ENCODE assay signal across 30 mouse cellular contexts in the genomic region with DNA sequence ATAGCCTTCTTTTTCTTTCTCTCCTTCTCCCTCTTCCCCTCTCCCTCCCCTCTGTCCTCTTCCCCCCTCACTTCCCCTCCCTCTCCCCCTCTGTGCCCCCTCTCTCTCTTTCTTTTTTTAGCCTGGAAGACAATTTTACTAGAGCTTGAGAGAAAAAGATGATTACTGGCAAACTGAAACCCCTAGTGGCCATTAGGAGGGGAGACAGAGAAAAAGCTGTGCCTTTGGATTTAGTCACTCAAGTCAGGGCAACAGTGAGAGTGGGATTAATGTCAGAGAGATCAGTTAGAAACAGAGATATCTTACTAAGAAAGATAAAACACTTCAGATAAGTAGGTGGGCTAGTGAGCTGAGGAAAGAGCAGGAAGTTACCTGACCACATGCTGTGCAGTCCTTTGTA. TPM values are rescaled to one million over a fixed set of nuclear protein-coding genes. Genes with fewer than 3 reads are reported as not detected.
DNase-seq lines count a peak whose midpoint lies in the region; ATAC-seq and TF ChIP-seq lines count a peak whose summit lies in the region.
"Had no signal": no experiment of that assay in that cellular context is flagged by ENCODE, and none has a peak within 500 bp of the region (broad histone marks: within the 10 kb centered on the region; RNA-seq: fewer than 3 reads in every experiment).

No protein-coding gene starts in this region.

- peak; percentile 18 for DNase-seq in embryonic facial prominence, embryonic 11.5 days (ENCODE audit: low spot score)
- DNase-seq in embryonic facial prominence, embryonic 10.5 days (ENCODE audit: low spot score) = no peak
- DNase-seq in left cerebral cortex, adult 2 months (ENCODE audit: extremely low spot score in 1 of 2, low spot score in 2 of 2) = no peak
- no peak for DNase-seq in left cerebral cortex, postnatal 14 days (ENCODE audit: low spot score in 2 of 2)
- DNase-seq in retina, postnatal 1 day = peak; percentile 19
- DNase-seq in retina, embryonic 14.5 days (ENCODE audit: low spot score) = no peak
- no peak for DNase-seq in spleen, adult 18-20 months
- DNase-seq: adrenal gland, postnatal 14 days; cerebellum, adult 11-12 months; cerebellum, postnatal 10 days; gastrocnemius, adult 2 months; heart, adult 2 months; heart, postnatal 4 days; kidney, adult 11 months; kidney, postnatal 4 days; lung, postnatal 36 days; right cerebral cortex, postnatal 25 days; thymus, adult 18-20 months; thymus, postnatal 25 days had no signal

- no peak overlapping the region for H3K27ac ChIP-seq in embryonic facial prominence, embryonic 11.5 days (replicated peaks; ENCODE audit: low read depth, low read length)
- no peak overlapping the region for H3K27ac ChIP-seq in embryonic facial prominence, embryonic 10.5 days (replicated peaks)
- no peak overlapping the region for H3K27ac ChIP-seq in left cerebral cortex, adult 2 months
- H3K27ac ChIP-seq: embryonic facial prominence, embryonic 12.5 days; forebrain, embryonic 15.5 days; gastrocnemius, adult 2 months; heart, adult 2 months; hindbrain, embryonic 14.5 days; limb, embryonic 12.5 days; liver, embryonic 15.5 days; neural tube, embryonic 13.5 days had no signal

- peak; percentile 18 for TF ChIP-seq CTCF in left cerebral cortex, adult 2 months (IDR thresholded peaks at IDR 0.05)

- H3K9me3 ChIP-seq in embryonic facial prominence, embryonic 11.5 days (replicated peaks; ENCODE audit: control insufficient read depth, low read length) = no peaks in the 10 kb centered on the region
- no peaks in the 10 kb centered on the region for H3K9me3 ChIP-seq in embryonic facial prominence, embryonic 10.5 days
- H3K9me3 ChIP-seq: embryonic facial prominence, embryonic 12.5 days; forebrain, embryonic 15.5 days; heart, embryonic 12.5 days; limb, embryonic 12.5 days; liver, embryonic 15.5 days; neural tube, embryonic 13.5 days had no signal

- no peaks in the 10 kb centered on the region for H3K27me3 ChIP-seq in embryonic facial prominence, embryonic 11.5 days (ENCODE audit: control insufficient read depth, insufficient read depth, low read length)
- H3K27me3 ChIP-seq in embryonic facial prominence, embryonic 10.5 days (replicated peaks; ENCODE audit: low read depth, poor library complexity, severe bottlenecking) = no peaks in the 10 kb centered on the region
- H3K27me3 ChIP-seq: embryonic facial prominence, embryonic 12.5 days; forebrain, embryonic 15.5 days; heart, embryonic 12.5 days; limb, embryonic 12.5 days; liver, embryonic 15.5 days; neural tube, embryonic 13.5 days had no signal

- no peaks in the 10 kb centered on the region for H3K36me3 ChIP-seq in embryonic facial prominence, embryonic 11.5 days (replicated peaks; ENCODE audit: control insufficient read depth, insufficient read depth, low read depth, low read length)
- no peaks in the 10 kb centered on the region for H3K36me3 ChIP-seq in embryonic facial prominence, embryonic 10.5 days (replicated peaks)
- H3K36me3 ChIP-seq: embryonic facial prominence, embryonic 12.5 days; forebrain, embryonic 15.5 days; heart, embryonic 12.5 days; limb, embryonic 12.5 days; liver, embryonic 15.5 days; neural tube, embryonic 13.5 days had no signal

- H3K4me3 ChIP-seq in embryonic facial prominence, embryonic 11.5 days (ENCODE audit: low read depth, low read length) = no peak overlapping the region
- no peak overlapping the region for H3K4me3 ChIP-seq in embryonic facial prominence, embryonic 10.5 days
- H3K4me3 ChIP-seq in left cerebral cortex, adult 2 months = no peak overlapping the region
- H3K4me3 ChIP-seq: embryonic facial prominence, embryonic 12.5 days; forebrain, embryonic 15.5 days; gastrocnemius, adult 2 months; heart, adult 2 months; heart, embryonic 12.5 days; limb, embryonic 12.5 days; liver, embryonic 15.5 days; neural tube, embryonic 13.5 days had no signal

- H3K9ac ChIP-seq in embryonic facial prominence, embryonic 11.5 days (replicated peaks; ENCODE audit: low read length) = no peak overlapping the region
- H3K9ac ChIP-seq: embryonic facial prominence, embryonic 12.5 days; forebrain, embryonic 15.5 days; heart, embryonic 12.5 days; hindbrain, embryonic 14.5 days; limb, embryonic 12.5 days; liver, embryonic 15.5 days; neural tube, embryonic 13.5 days had no signal

- no peak overlapping the region for H3K4me2 ChIP-seq in embryonic facial prominence, embryonic 11.5 days (ENCODE audit: low read depth, low read length)
- H3K4me2 ChIP-seq: embryonic facial prominence, embryonic 12.5 days; forebrain, embryonic 15.5 days; heart, embryonic 12.5 days; hindbrain, embryonic 14.5 days; limb, embryonic 12.5 days; liver, embryonic 15.5 days; neural tube, embryonic 13.5 days had no signal

- no peak for ATAC-seq in embryonic facial prominence, embryonic 11.5 days (replicated peaks; ENCODE audit: insufficient number of reproducible peaks, low FRiP score, low TSS enrichment, low read depth)
- ATAC-seq: forebrain, embryonic 15.5 days; inflammation-experienced regulatory T-cells, adult 6 months had no signal

- H3K4me1 ChIP-seq in embryonic facial prominence, embryonic 11.5 days (ENCODE audit: control insufficient read depth, insufficient read depth, low read length) = no peaks in the 10 kb centered on the region
- H3K4me1 ChIP-seq in embryonic facial prominence, embryonic 10.5 days = peaks cover 12% of the 10 kb centered on the region
- H3K4me1 ChIP-seq: embryonic facial prominence, embryonic 12.5 days; forebrain, embryonic 15.5 days; heart, embryonic 12.5 days; limb, embryonic 12.5 days; liver, embryonic 15.5 days; neural tube, embryonic 13.5 days had no signal

- intact Hi-C loops in left cerebral cortex, adult 2 months (cut with DNase I) = loop anchor here (1.0 kb wide), 1 partner anchor 12 kb away; no protein-coding TSS in a partner anchor
- intact Hi-C loops in left cerebral cortex, postnatal 14 days (cut with DNase I) = no loop called here

RNA-seq across cellular contexts. Expression of gene Pex5l, which starts 20.8 kb away (rescaled TPM):
- polyA plus RNA-seq in embryonic facial prominence, embryonic 11.5 days (2014; fragmentation: Nextera tagmentation; extraction: Ambion mirVana) = 1.9 and 3.3 TPM in 2 replicates
- 1.1 and 1.6 TPM in 2 replicates for polyA plus RNA-seq in embryonic facial prominence, embryonic 10.5 days (2016; fragmentation: Nextera tagmentation; extraction: Ambion mirVana)
- total RNA-seq in left cerebral cortex, adult 2 months (2021) = 100 to 1,000 TPM; 246 to 268 TPM
- total RNA-seq in left cerebral cortex, postnatal 14 days (2021) = 100 to 1,000 TPM; 178 to 182 TPM
- total RNA-seq: common myeloid progenitor, adult 5-6 weeks; megakaryocyte, adult 5-6 weeks had no signal
- polyA plus RNA-seq: heart, embryonic 12.5 days; inflammation-experienced regulatory T-cells, adult 6 months; kidney, embryonic 14.5 days; liver, embryonic 15.5 days had no signal

Comparison
In these comparisons a context has a peak if more than half of its experiments do, and no peak if none do; other contexts are left out.
1. DNase-seq: peak in embryonic facial prominence, embryonic 11.5 days (single experiment) and retina, postnatal 1 day (single experiment); none in embryonic facial prominence, embryonic 10.5 days (single experiment), left cerebral cortex, adult 2 months (0 of 2), left cerebral cortex, postnatal 14 days (0 of 2), retina, embryonic 14.5 days (single experiment) and spleen, adult 18-20 months (0 of 2).